Mouse (Mus musculus) heart, postnatal 0 days (tissue): ENCODE measurements around the gene Krtap10-10. TPM values are rescaled to one million over a fixed set of nuclear protein-coding genes. Genes with fewer than 3 reads are reported as not detected.

ENCODE experiments used
- ATAC-seq: fragments of 200-750 bp; cut with Nextera tagmentation; 2 replicates; pipeline ENCODE4 v1.8.0; 2017; ENCODE audit warnings: low read depth, moderate number of reproducible peaks, moderate library complexity; ENCODE audit not compliant: insufficient read depth
- DNase-seq: peaks from one replicate; pipeline ENCODE4 v3.0.0-alpha.2; 2016; ENCODE audit warnings: low spot score
- H3K27ac ChIP-seq: fragments of 300-500 bp; sonication (generic); 2 replicates; pipeline ENCODE4 v1.5.1; 2014; ENCODE audit warnings: low read depth, mild to moderate bottlenecking
- H3K27me3 ChIP-seq: fragments of 300-500 bp; sonication (generic); 2 replicates; pipeline ENCODE4 v1.6.1; 2014; ENCODE audit warnings: low read length, mixed read lengths; ENCODE audit not compliant: control insufficient read depth, insufficient read depth
- H3K36me3 ChIP-seq: fragments of 300-500 bp; sonication (generic); replicated peaks from 2 replicates; pipeline ENCODE4 v1.6.1; 2014; ENCODE audit warnings: low read length, mixed read lengths; ENCODE audit not compliant: control insufficient read depth, insufficient read depth
- H3K4me1 ChIP-seq: fragments of 300-500 bp; sonication (generic); 2 replicates; pipeline ENCODE4 v1.6.1; 2014; ENCODE audit warnings: antibody characterized with exemption; ENCODE audit not compliant: control insufficient read depth, insufficient read depth
- H3K4me2 ChIP-seq: fragments of 300-500 bp; sonication (generic); 2 replicates; pipeline ENCODE4 v1.6.1; 2014; ENCODE audit warnings: low read depth, mild to moderate bottlenecking, low read length, moderate library complexity
- H3K4me3 ChIP-seq: fragments of 300-500 bp; sonication (generic); 2 replicates; pipeline ENCODE4 v1.5.1; 2014; ENCODE audit warnings: low read depth, low read length
- H3K9ac ChIP-seq: fragments of 300-500 bp; sonication (generic); replicated peaks from 2 replicates; pipeline ENCODE4 v1.6.1; 2014; ENCODE audit warnings: low read depth, low read length, mixed read lengths
- H3K9me3 ChIP-seq: fragments of 300-500 bp; sonication (generic); replicated peaks from 2 replicates; pipeline ENCODE4 v1.6.1; 2016; ENCODE audit warnings: low read length; ENCODE audit not compliant: control insufficient read depth
- CTCF ChIP-seq: IDR thresholded peaks from 2 replicates; pipeline ENCODE4 v1.5.1; 2016; ENCODE audit warnings: antibody characterized with exemption, control low read depth, low read depth
- EP300 ChIP-seq: IDR thresholded peaks from 2 replicates; pipeline ENCODE4 v1.6.1; 2016; ENCODE audit warnings: antibody characterized with exemption, low read depth
- WGBS: fragments of 180-500 bp; shearing (Covaris S2); extraction: QIAGEN DNeasy Blood & Tissue Kit; methylation state at CpG from one replicate; pipeline ENCODE4 v1.1.7; 2014; 5-methylcytosine and 5-hydroxymethylcytosine counted together
- polyA plus RNA-seq: library from polyadenylated mRNA; unstranded; fragments of >200 nt; fragmentation: Nextera tagmentation; extraction: Ambion mirVana; gene quantifications from 2 replicates; pipeline ENCODE4 v1.2.1, GENCODE M21; 2015
- total RNA-seq: library from RNA; depleted of rRNA; stranded (reverse); fragments of >200 nt; gene quantifications from 2 replicates; pipeline ENCODE4 v1.2.3, GENCODE M21; 2014; ENCODE audit warnings: low replicate concordance

The Krtap10-10 gene
- total and polyA plus RNA-seq, 2 experiments from 2014 or later, result not detected

DNA sequence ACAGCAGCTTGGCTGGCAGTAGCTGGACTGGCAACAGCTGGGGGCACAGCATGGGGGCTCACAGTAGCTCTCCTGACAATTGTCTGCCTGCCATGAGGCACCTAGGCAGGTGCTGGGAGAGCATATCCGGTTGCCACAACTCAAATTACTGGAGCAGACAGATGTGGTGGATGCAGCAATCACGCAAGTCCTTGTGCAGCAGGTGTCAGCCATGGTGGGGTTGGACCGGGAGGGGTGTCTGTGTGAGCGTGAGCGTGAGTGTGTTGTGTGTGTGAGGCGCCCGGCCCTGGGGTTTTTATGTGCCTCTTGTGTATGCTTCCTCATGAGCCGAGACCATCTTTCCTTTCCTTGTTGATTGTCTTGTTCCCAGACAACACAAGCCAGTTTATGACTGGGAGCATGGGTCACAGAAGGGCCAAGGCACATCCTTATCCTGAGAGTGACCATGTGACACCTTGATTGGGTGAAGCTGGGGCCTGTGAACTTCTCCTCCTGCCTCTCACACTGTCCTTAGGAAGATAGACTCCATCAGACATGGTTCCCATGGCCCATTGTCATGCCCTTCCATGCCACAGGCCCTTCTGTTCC, 36.7 kb upstream of the Krtap10-10 start, which contains the start of gene Gm19668:
TSS of gene Gm19668 (minus strand) at position 213 of the 588 bp plus-strand sequence.
- no peak within 1 kb of the TSS for H3K27ac ChIP-seq
- no peak within 1 kb of the TSS for H3K4me2 ChIP-seq
- TF ChIP-seq CTCF, result no peak
- no peak for TF ChIP-seq EP300
- H3K4me3 ChIP-seq, result no peak within 1 kb of the TSS
- H3K36me3 ChIP-seq, result no peaks in the 10 kb centered on the region
- DNase-seq, result no peak
- no peaks in the 10 kb centered on the region for H3K4me1 ChIP-seq
- H3K27me3 ChIP-seq, result no peaks in the 10 kb centered on the region
- H3K9me3 ChIP-seq, result no peaks in the 10 kb centered on the region
- no peak for ATAC-seq
- WGBS, result 69% methylated on average over 8 of the region's 8 CpGs
- H3K9ac ChIP-seq, result no peak within 1 kb of the TSS

DNA sequence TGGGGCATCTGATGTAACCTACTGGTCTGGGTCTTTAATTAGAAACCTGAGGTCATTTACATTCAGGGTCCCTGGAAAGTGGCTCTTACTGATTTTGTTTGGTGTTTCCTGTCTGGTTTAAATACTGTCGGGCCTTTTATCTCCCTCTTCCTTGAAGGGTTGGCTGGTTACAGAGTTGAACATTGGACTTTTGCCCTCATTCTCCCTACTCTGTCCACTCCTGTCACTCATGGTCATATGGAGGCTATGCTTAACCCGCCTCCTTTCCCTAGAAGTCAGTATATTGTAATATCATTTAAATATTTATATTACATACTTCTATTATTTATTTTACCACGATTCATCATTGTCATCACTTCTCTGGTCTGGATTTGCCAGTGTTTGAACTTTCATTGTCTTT, 31.7 kb upstream of the Krtap10-10 start:
- 57% methylated on average over 3 of the region's 3 CpGs for WGBS
- H3K9me3 ChIP-seq, result no peaks in the 10 kb centered on the region
- no peak for ATAC-seq
- TF ChIP-seq EP300, result no peak
- no peak for TF ChIP-seq CTCF
- H3K4me2 ChIP-seq, result no peak overlapping the region
- no peaks in the 10 kb centered on the region for H3K4me1 ChIP-seq
- H3K36me3 ChIP-seq, result no peaks in the 10 kb centered on the region
- DNase-seq, result no peak
- no peaks in the 10 kb centered on the region for H3K27me3 ChIP-seq
- H3K4me3 ChIP-seq, result no peak overlapping the region
- no peak overlapping the region for H3K9ac ChIP-seq
- no peak overlapping the region for H3K27ac ChIP-seq

DNA sequence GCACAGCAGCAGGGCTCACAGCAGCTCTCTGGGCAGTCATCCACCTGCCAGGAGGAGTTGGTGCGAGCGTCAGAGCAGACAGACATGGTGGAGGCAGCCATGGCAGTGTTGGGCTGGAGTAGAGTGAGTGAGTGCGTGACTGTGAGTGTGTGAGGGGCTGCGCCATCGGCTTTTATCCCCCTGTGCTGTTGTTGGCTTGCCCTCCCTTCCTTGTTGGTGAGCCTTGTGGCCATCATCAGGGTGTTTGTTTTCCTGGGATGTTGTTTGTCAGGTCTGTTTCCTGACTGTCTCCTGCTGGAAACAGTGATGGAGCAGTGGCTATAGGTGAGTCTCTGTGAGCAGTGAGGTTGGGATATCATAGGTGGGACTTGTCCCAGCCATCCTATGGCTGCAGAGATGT, 24.0 kb upstream of the Krtap10-10 start, which contains the start of gene Gm9507:
TSS of gene Gm9507 (minus strand) at position 101 of the 400 bp plus-strand sequence.
- H3K9ac ChIP-seq, result no peak within 1 kb of the TSS
- DNase-seq (no peak), ATAC-seq (no peak)
- no peak within 1 kb of the TSS for H3K27ac ChIP-seq
- H3K4me3 ChIP-seq, result no peak within 1 kb of the TSS
- no peak within 1 kb of the TSS for H3K4me2 ChIP-seq
- H3K27me3 ChIP-seq, result no peaks in the 10 kb centered on the region
- WGBS, result 64% methylated on average over 5 of the region's 5 CpGs
- no peaks in the 10 kb centered on the region for H3K4me1 ChIP-seq
- H3K9me3 ChIP-seq, result no peaks in the 10 kb centered on the region
- TF ChIP-seq CTCF (no peak), EP300 (no peak)
- no peaks in the 10 kb centered on the region for H3K36me3 ChIP-seq

DNA sequence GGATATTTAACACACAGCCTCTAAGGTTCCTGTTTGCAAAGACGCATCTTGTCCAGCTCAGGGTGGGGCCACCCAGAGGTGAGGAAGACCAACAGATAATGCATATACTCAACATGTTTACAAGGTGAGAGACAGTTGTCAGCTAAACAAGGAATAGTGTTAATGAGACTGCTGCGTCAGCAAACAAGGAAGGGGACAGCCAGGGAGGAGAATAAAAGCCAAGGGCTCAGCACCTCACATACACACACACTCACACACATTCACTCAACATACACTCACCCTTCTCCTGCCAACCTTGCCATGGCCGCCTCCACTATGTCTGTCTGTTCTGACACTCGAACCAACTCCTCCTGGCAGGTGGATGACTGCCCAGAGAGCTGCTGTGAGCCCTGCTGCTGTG, 21.4 kb upstream of the Krtap10-10 start, which contains the start of gene Gm2696:
TSS of gene Gm2696 (plus strand) at position 301 of the 400 bp plus-strand sequence.
- Histone ChIP-seq H3K27ac (no peak within 1 kb of the TSS), H3K36me3 (no peaks in the 10 kb centered on the region), H3K4me2 (no peak within 1 kb of the TSS), H3K9me3 (no peaks in the 10 kb centered on the region), H3K4me3 (no peak within 1 kb of the TSS), H3K27me3 (no peaks in the 10 kb centered on the region), H3K4me1 (no peaks in the 10 kb centered on the region), H3K9ac (no peak within 1 kb of the TSS)
- TF ChIP-seq EP300, result no peak
- no peak for TF ChIP-seq CTCF
- WGBS, result 32% methylated on average over 4 of the region's 4 CpGs
- DNase-seq, result no peak
- ATAC-seq, result no peak

DNA sequence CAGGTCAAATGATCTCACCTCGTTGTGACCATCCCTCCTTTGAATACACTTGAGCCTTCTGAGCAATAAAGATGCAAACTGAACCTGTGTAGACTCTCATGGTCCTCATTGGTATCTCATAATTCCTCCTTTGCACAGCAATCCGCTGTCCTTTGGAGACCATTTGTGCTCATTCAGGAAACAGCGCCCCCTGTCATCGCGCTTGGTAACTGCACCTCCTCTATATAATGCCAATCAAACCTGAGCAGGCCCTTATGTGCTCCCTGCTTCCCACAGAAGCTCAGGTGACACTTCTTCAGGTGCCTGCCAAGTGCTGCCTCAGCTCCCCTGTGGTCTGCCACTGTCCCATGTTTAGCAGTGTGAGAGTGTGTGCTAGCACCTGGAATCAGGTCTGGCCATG, 20.2 kb upstream of the Krtap10-10 start:
- Histone ChIP-seq H3K27ac (no peak overlapping the region), H3K27me3 (no peaks in the 10 kb centered on the region), H3K4me3 (no peak overlapping the region), H3K9me3 (no peaks in the 10 kb centered on the region), H3K4me1 (no peaks in the 10 kb centered on the region), H3K9ac (no peak overlapping the region), H3K4me2 (no peak overlapping the region), H3K36me3 (no peaks in the 10 kb centered on the region)
- ATAC-seq, result no peak
- 20% methylated on average over 5 of the region's 5 CpGs for WGBS
- DNase-seq, result no peak
- TF ChIP-seq EP300, result no peak
- peak; percentile 52 for TF ChIP-seq CTCF

DNA sequence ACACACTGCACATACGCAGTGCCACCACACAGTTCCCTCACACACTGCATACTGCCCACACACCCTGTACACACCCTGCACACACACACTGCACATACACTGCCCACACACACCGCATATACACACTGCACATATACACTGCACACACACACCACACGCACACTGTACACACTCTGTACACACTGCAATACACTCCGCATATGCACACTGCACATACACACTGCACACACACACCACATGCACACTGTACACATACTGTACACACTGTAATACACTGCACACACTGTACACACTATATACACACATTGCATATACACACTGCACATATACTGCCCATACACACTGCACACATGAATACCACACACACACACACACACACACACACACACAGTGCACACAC, 17.2 kb upstream of the Krtap10-10 start:
- Histone ChIP-seq H3K4me1 (no peaks in the 10 kb centered on the region), H3K4me2 (no peak overlapping the region), H3K27ac (no peak overlapping the region), H3K9me3 (no peaks in the 10 kb centered on the region), H3K9ac (no peak overlapping the region), H3K4me3 (no peak overlapping the region), H3K36me3 (no peaks in the 10 kb centered on the region), H3K27me3 (no peaks in the 10 kb centered on the region)
- no peak for ATAC-seq
- TF ChIP-seq CTCF (no peak), EP300 (no peak)
- 94% methylated on average over 4 of the region's 4 CpGs for WGBS
- DNase-seq, result no peak
